Mouse (Mus musculus): ENCODE measurements around the gene Rasl10a.

GRCm38 (mm10) chr11:5011480-5011879 lies 46.4 kb upstream of the Rasl10a start:
- TF ChIP-seq EP300 (IDR thresholded peaks at IDR 0.05; ENCODE audit: low read depth) (no peak), CTCF (IDR thresholded peaks at IDR 0.05; ENCODE audit: low read depth) (no peak)
